Mouse (Mus musculus): ENCODE results near the gene Adam22. TPM values are rescaled to one million over a fixed set of nuclear protein-coding genes. Genes with fewer than 3 reads are reported as not detected.

The Adam22 gene
- polyA plus RNA-seq, 1 experiment from 2014 or later, result 6.2 TPM

GRCm38 (mm10) chr5:8366771-8367613 is 968 bp downstream of the Adam22 start:
- H3K4me3 ChIP-seq (replicated peaks), result peak overlapping the region; percentile 70
- no peak overlapping the region for H3K27ac ChIP-seq
- 4% methylated on average over 25 of the region's 25 CpGs for WGBS
- peak; percentile 52; the same call in 1 of the 2 replicates for ATAC-seq
- no peaks in the 10 kb centered on the region for H3K36me3 ChIP-seq
- H3K9ac ChIP-seq, result 0 out of 2 replicates have a peak overlapping the region, but pooled peaks have one; percentile 60
- H3K27me3 ChIP-seq (replicated peaks), result peaks cover 15% of the 10 kb centered on the region; the same call in 1 of the 2 replicates
- peak overlapping the region; percentile 95 for H3K4me2 ChIP-seq (replicated peaks)
- H3K9me3 ChIP-seq, result no peaks in the 10 kb centered on the region
- peaks cover 7% of the 10 kb centered on the region; the same call in 1 of the 2 replicates for H3K4me1 ChIP-seq (replicated peaks)

- Histone ChIP-seq H3K4me2 (replicated peaks) (no peak overlapping the region), H3K9me3 (no peaks in the 10 kb centered on the region)
These were observed 5.6 kb downstream of the Adam22 start for GRCm38 (mm10) chr5:8362361-8362760.

DNA sequence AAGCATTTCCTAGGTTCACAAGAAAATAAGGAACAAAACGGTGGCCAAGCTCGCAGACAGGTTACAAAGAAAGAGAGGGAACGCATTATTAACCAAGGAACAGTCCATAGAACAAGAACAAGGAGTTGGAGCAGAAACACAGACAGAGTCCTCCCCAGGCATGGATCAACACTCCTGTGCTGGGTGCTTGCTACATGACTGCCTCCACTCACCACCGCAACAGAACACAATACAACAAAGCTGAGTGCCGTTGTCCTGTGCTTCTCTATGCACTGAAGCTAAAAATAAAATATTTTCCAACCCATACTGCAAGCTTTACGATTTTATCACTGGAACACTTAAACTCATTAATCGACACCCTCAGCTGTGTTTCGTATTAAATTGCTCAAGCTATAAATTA is 10.3 kb downstream of the Adam22 start:
- Histone ChIP-seq H3K4me2 (replicated peaks) (no peak overlapping the region), H3K27me3 (replicated peaks) (no peaks in the 10 kb centered on the region), H3K9me3 (no peaks in the 10 kb centered on the region), H3K36me3 (no peaks in the 10 kb centered on the region), H3K4me3 (replicated peaks) (no peak overlapping the region), H3K9ac (no peak overlapping the region), H3K27ac (no peak overlapping the region), H3K4me1 (replicated peaks) (no peaks in the 10 kb centered on the region)
- 74% methylated on average over 8 of the region's 8 CpGs for WGBS
- ATAC-seq, result no peak

More at GRCm38 (mm10) chr5:8362361-8362760, 5.6 kb downstream of the Adam22 start:
- H3K9ac ChIP-seq, result no peak overlapping the region
- no peak overlapping the region for H3K27ac ChIP-seq
- no peak overlapping the region for H3K4me3 ChIP-seq (replicated peaks)
- no peaks in the 10 kb centered on the region for H3K36me3 ChIP-seq
- peaks cover 6% of the 10 kb centered on the region; the same call in 1 of the 2 replicates for H3K4me1 ChIP-seq (replicated peaks)
- WGBS, result 71% methylated on average over 1 of the region's 1 CpGs
- no peak for ATAC-seq
- H3K27me3 ChIP-seq (replicated peaks), result peaks cover 4% of the 10 kb centered on the region; the same call in 1 of the 2 replicates

- no peak overlapping the region for H3K9ac ChIP-seq
- no peak overlapping the region for H3K27ac ChIP-seq
- no peak overlapping the region for H3K4me2 ChIP-seq (replicated peaks)
- H3K4me3 ChIP-seq (replicated peaks), result no peak overlapping the region
- H3K9me3 ChIP-seq, result no peaks in the 10 kb centered on the region
- no peaks in the 10 kb centered on the region for H3K27me3 ChIP-seq (replicated peaks)
- H3K36me3 ChIP-seq, result no peaks in the 10 kb centered on the region
- no peaks in the 10 kb centered on the region for H3K4me1 ChIP-seq (replicated peaks)
- ATAC-seq, result no peak
- 46% methylated on average over 13 of the region's 13 CpGs for whole genome bisulfite sequencing
These were observed 10.9 kb downstream of the Adam22 start for GRCm38 (mm10) chr5:8356885-8357651.

GRCm38 (mm10) chr5:8356326-8356725 is 11.6 kb downstream of the Adam22 start:
- Histone ChIP-seq H3K27me3 (replicated peaks) (no peaks in the 10 kb centered on the region), H3K4me2 (replicated peaks) (no peak overlapping the region), H3K36me3 (no peaks in the 10 kb centered on the region), H3K4me3 (replicated peaks) (no peak overlapping the region), H3K9ac (no peak overlapping the region), H3K27ac (no peak overlapping the region), H3K9me3 (no peaks in the 10 kb centered on the region), H3K4me1 (replicated peaks) (no peaks in the 10 kb centered on the region)
- no peak for ATAC-seq
- 43% methylated on average over 2 of the region's 2 CpGs for WGBS

GRCm38 (mm10) chr5:8349557-8349956 is 18.4 kb downstream of the Adam22 start:
- no peak for ATAC-seq
- no peak overlapping the region for H3K27ac ChIP-seq
- H3K4me2 ChIP-seq (replicated peaks), result no peak overlapping the region
- H3K4me3 ChIP-seq (replicated peaks), result no peak overlapping the region
- H3K4me1 ChIP-seq (replicated peaks), result no peaks in the 10 kb centered on the region
- no peaks in the 10 kb centered on the region for H3K27me3 ChIP-seq (replicated peaks)
- H3K9me3 ChIP-seq, result no peaks in the 10 kb centered on the region
- H3K9ac ChIP-seq, result no peak overlapping the region
- no peaks in the 10 kb centered on the region for H3K36me3 ChIP-seq
- WGBS, result 64% methylated on average over 10 of the region's 10 CpGs

GRCm38 (mm10) chr5:8346329-8346728 is 21.6 kb downstream of the Adam22 start:
- no peaks in the 10 kb centered on the region for H3K9me3 ChIP-seq
- H3K36me3 ChIP-seq, result no peaks in the 10 kb centered on the region
- H3K9ac ChIP-seq, result no peak overlapping the region
- H3K27me3 ChIP-seq (replicated peaks), result no peaks in the 10 kb centered on the region
- no peak overlapping the region for H3K27ac ChIP-seq
- no peaks in the 10 kb centered on the region for H3K4me1 ChIP-seq (replicated peaks)
- no peak for ATAC-seq
- H3K4me2 ChIP-seq (replicated peaks), result no peak overlapping the region
- H3K4me3 ChIP-seq (replicated peaks), result no peak overlapping the region

DNA sequence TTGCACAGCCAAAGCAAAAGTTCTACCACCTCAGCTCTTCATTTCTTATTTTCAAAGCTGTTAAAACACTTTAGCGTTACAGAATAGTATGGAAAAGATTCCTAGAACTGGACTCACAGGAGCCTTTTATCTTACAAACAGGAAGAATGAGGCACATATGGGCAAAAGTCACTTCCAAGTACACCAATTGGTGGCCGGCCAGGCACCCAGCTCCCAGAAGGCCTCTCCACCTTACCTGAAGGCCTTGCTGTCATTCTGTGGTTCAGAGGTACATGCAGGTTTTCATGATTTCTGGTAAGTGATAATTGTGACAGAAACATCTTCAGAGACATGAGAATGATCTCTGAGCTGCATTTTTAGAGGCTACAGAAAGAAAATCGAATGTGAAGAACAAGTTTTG is 24.7 kb downstream of the Adam22 start:
- no peaks in the 10 kb centered on the region for H3K9me3 ChIP-seq
- no peaks in the 10 kb centered on the region for H3K4me1 ChIP-seq (replicated peaks)
- H3K9ac ChIP-seq, result no peak overlapping the region
- 92% methylated on average over 3 of the region's 3 CpGs for WGBS
- no peak overlapping the region for H3K4me2 ChIP-seq (replicated peaks)
- no peaks in the 10 kb centered on the region for H3K36me3 ChIP-seq
- ATAC-seq, result no peak
- no peak overlapping the region for H3K4me3 ChIP-seq (replicated peaks)
- H3K27ac ChIP-seq, result no peak overlapping the region
- H3K27me3 ChIP-seq (replicated peaks), result no peaks in the 10 kb centered on the region

GRCm38 (mm10) chr5:8341676-8342075 is 26.3 kb downstream of the Adam22 start:
- Histone ChIP-seq H3K4me2 (replicated peaks) (no peak overlapping the region), H3K4me3 (replicated peaks) (no peak overlapping the region), H3K27ac (no peak overlapping the region), H3K9me3 (no peaks in the 10 kb centered on the region), H3K4me1 (replicated peaks) (no peaks in the 10 kb centered on the region), H3K27me3 (replicated peaks) (no peaks in the 10 kb centered on the region), H3K9ac (no peak overlapping the region), H3K36me3 (no peaks in the 10 kb centered on the region)
- WGBS, result 90% methylated on average over 4 of the region's 4 CpGs
- ATAC-seq, result no peak

DNA sequence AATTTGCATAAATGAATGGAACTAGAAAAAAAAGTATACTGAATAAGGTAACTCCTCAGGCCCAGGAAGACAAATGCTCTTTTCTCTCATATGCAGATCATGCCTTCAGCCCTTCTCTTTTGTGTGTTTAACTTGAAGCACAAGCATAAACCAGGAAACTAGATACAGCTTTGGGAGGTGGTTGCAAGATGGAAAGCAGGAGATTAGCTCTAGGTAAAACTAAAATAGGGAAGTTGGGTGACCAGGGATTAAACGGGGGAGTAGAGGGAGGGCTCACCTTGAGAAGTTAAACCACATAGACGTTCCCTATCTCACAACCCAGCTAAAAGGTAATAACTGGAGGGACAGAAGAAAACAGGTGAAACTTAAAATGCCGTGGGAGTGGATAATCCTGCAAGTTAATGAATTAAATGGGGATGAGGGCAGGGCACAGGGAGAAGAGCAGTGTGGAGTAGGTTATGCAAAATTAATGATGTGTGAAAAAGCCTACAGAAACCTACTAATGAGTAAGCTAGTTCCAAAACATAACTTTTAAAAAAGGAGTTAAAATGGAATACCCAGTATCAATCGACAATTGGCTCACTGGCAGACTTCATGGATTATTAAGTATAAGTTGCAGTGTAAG is 40.2 kb downstream of the Adam22 start:
- ATAC-seq, result no peak
- Histone ChIP-seq H3K27me3 (replicated peaks) (no peaks in the 10 kb centered on the region), H3K9ac (no peak overlapping the region), H3K9me3 (no peaks in the 10 kb centered on the region), H3K4me2 (replicated peaks) (no peak overlapping the region), H3K27ac (no peak overlapping the region), H3K4me3 (replicated peaks) (no peak overlapping the region), H3K4me1 (replicated peaks) (no peaks in the 10 kb centered on the region), H3K36me3 (no peaks in the 10 kb centered on the region)
- WGBS, result 78% methylated on average over 4 of the region's 4 CpGs

DNA sequence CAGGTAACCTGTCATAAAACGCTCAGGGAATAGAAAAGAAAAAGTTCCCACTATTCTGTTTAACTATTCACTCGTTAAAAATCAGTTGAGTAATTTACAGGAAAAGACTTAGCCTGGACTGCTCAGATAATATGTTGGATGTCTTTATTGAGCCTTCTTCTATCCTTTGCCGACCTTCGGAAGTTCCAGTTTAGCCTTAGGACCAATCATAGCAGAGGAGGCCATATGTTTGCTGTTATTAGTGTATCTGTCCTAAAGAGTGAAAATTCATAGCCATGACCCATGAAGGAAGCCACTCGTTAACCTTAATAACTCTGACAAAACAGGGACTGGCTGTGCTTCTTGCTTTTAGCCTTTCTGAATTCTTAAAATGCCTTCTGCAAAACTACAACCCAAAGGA is 41.3 kb downstream of the Adam22 start:
- no peaks in the 10 kb centered on the region for H3K27me3 ChIP-seq (replicated peaks)
- no peaks in the 10 kb centered on the region for H3K4me1 ChIP-seq (replicated peaks)
- no peak overlapping the region for H3K9ac ChIP-seq
- no peak overlapping the region for H3K27ac ChIP-seq
- no peak overlapping the region for H3K4me3 ChIP-seq (replicated peaks)
- no peaks in the 10 kb centered on the region for H3K36me3 ChIP-seq
- 71% methylated on average over 5 of the region's 5 CpGs for WGBS
- no peaks in the 10 kb centered on the region for H3K9me3 ChIP-seq
- no peak overlapping the region for H3K4me2 ChIP-seq (replicated peaks)
- no peak for ATAC-seq

DNA sequence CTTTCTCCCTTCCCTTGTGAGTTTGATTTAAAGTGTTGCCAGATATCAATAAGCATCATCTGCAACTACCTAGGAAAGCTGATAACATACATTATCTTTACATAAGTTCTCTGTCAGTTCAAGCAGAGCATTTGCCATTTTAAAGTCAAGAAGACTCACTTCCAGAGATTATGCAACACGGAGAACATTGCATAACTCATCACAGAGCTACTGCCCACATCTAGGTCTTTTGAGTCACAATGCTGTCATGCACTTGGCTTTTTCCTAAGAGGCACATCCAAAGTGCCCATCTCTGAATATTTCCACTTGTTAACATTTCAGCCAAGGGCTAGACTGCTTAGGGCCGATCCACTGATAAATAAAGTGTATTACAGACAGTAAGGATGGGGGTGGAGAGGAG is 55.6 kb downstream of the Adam22 start:
- Histone ChIP-seq H3K4me3 (replicated peaks) (no peak overlapping the region), H3K9me3 (no peaks in the 10 kb centered on the region), H3K27me3 (replicated peaks) (no peaks in the 10 kb centered on the region), H3K4me2 (replicated peaks) (no peak overlapping the region), H3K9ac (no peak overlapping the region), H3K27ac (no peak overlapping the region), H3K4me1 (replicated peaks) (no peaks in the 10 kb centered on the region), H3K36me3 (no peaks in the 10 kb centered on the region)
- no peak for ATAC-seq
- WGBS, result 81% methylated on average over 2 of the region's 2 CpGs
